Comparison of ENCODE assay signal across 26 mouse cellular contexts in genomic region chr1:143766238-143766637, GRCm38 (mm10).
"Had no signal": no experiment of that assay in that cellular context is flagged by ENCODE, and none has a peak within 500 bp of the region (broad histone marks: within the 10 kb centered on the region; RNA-seq: fewer than 3 reads in every experiment).

No protein-coding gene starts in this region.

- H3K9ac ChIP-seq: heart, embryonic 13.5 days; heart, embryonic 15.5 days; hindbrain, embryonic 12.5 days; hindbrain, embryonic 14.5 days; intestine, embryonic 15.5 days; limb, embryonic 13.5 days; limb, embryonic 15.5 days; liver, embryonic 12.5 days; liver, embryonic 14.5 days had no signal

- H3K27me3 ChIP-seq: heart, embryonic 13.5 days; heart, embryonic 15.5 days; hindbrain, embryonic 12.5 days; intestine, embryonic 15.5 days; limb, embryonic 13.5 days; limb, embryonic 15.5 days; liver, embryonic 12.5 days had no signal

- H3K27ac ChIP-seq: heart, adult 2 months; heart, embryonic 13.5 days; heart, embryonic 15.5 days; hindbrain, embryonic 10.5 days; hindbrain, embryonic 12.5 days; hindbrain, embryonic 14.5 days; intestine, embryonic 15.5 days; layer of hippocampus, adult 2 months; limb, embryonic 13.5 days; limb, embryonic 15.5 days; liver, embryonic 12.5 days; liver, embryonic 14.5 days had no signal

- H3K4me2 ChIP-seq: heart, embryonic 11.5 days; heart, embryonic 13.5 days; heart, embryonic 15.5 days; hindbrain, embryonic 12.5 days; hindbrain, embryonic 14.5 days; intestine, embryonic 15.5 days; limb, embryonic 13.5 days; limb, embryonic 15.5 days; liver, embryonic 12.5 days had no signal

- H3K9me3 ChIP-seq: heart, embryonic 13.5 days; heart, embryonic 15.5 days; hindbrain, embryonic 10.5 days; hindbrain, embryonic 12.5 days; intestine, embryonic 15.5 days; limb, embryonic 13.5 days; limb, embryonic 15.5 days; liver, embryonic 12.5 days had no signal

- ATAC-seq: hindbrain, embryonic 16.5 days; inflammation-experienced regulatory T-cells, adult 6 months; intestine, embryonic 15.5 days; intestine, postnatal 0 days; liver, embryonic 12.5 days had no signal

- H3K4me3 ChIP-seq: heart, adult 2 months; heart, embryonic 13.5 days; heart, embryonic 15.5 days; hindbrain, embryonic 10.5 days; hindbrain, embryonic 12.5 days; intestine, embryonic 15.5 days; layer of hippocampus, adult 2 months; limb, embryonic 13.5 days; limb, embryonic 15.5 days; liver, embryonic 12.5 days had no signal

- DNase-seq: gastrocnemius, postnatal 14 days; gastrocnemius, postnatal 36 days; heart, adult 2 months; heart, postnatal 14 days; heart, postnatal 4 days; kidney, adult 18-20 months; kidney, adult 8-10 months; kidney, postnatal 10 days; kidney, postnatal 25 days; kidney, postnatal 4 days; left cerebral cortex, postnatal 4 days had no signal

- H3K4me1 ChIP-seq: heart, embryonic 13.5 days; heart, embryonic 15.5 days; hindbrain, embryonic 12.5 days; intestine, embryonic 15.5 days; limb, embryonic 13.5 days; limb, embryonic 15.5 days; liver, embryonic 12.5 days had no signal
